Mouse (Mus musculus): ENCODE results near the gene Lrig1. TPM values are rescaled to one million over a fixed set of nuclear protein-coding genes. Genes with fewer than 3 reads are reported as not detected.

The Lrig1 gene
- polyA plus RNA-seq, 1 experiment = 0.06 TPM

DNA sequence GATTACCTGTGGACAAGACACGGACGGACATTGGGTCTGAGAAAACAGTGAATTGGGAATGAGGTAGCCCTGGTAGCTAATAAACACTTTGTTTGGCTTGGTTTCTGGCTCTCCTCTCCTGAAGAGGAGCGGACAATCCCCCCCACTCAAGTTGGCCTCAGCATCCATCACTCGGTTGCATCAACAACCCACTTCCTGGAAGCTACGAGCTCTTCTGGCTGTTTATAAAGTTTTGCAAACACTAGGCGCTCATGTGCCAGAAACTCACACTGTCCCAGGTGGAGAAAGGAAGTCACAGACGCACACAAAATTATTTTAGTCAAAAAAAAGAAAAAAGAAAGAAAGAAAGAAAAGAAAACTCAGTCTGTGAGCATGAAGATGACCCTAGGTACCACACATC, 9.7 kb downstream of the Lrig1 start:
- Histone ChIP-seq H3K36me3 (replicated peaks; ENCODE audit: low read length) (no peaks in the 10 kb centered on the region), H3K4me3 (replicated peaks) (no peak overlapping the region), H3K4me1 (no peaks in the 10 kb centered on the region), H3K9me3 (no peaks in the 10 kb centered on the region), H3K27me3 (replicated peaks) (peaks cover 38% of the 10 kb centered on the region)
- no peak for TF ChIP-seq GATA1 (IDR thresholded peaks at IDR 0.05; ENCODE audit: borderline replicate concordance, low read length)
- TF ChIP-seq FLI1 (IDR thresholded peaks at IDR 0.05; ENCODE audit: low read length) = no peak

- Histone ChIP-seq H3K27me3 (replicated peaks) (peaks cover 48% of the 10 kb centered on the region), H3K9me3 (no peaks in the 10 kb centered on the region), H3K36me3 (replicated peaks; ENCODE audit: low read length) (no peaks in the 10 kb centered on the region), H3K4me1 (no peaks in the 10 kb centered on the region), H3K4me3 (replicated peaks) (no peak overlapping the region)
- no peak for TF ChIP-seq FLI1 (IDR thresholded peaks at IDR 0.05; ENCODE audit: low read length)
- no peak for TF ChIP-seq GATA1 (IDR thresholded peaks at IDR 0.05; ENCODE audit: borderline replicate concordance, low read length)
Observed at GRCm38 (mm10) chr6:94688722-94689121, 11.2 kb downstream of the Lrig1 start.

GRCm38 (mm10) chr6:94686048-94686447, 13.9 kb downstream of the Lrig1 start:
- Histone ChIP-seq H3K9me3 (no peaks in the 10 kb centered on the region), H3K4me1 (peaks cover 11% of the 10 kb centered on the region), H3K4me3 (replicated peaks) (no peak overlapping the region), H3K36me3 (replicated peaks; ENCODE audit: low read length) (no peaks in the 10 kb centered on the region), H3K27me3 (replicated peaks) (peaks cover 54% of the 10 kb centered on the region)
- TF ChIP-seq FLI1 (IDR thresholded peaks at IDR 0.05; ENCODE audit: low read length) (no peak), GATA1 (IDR thresholded peaks at IDR 0.05; ENCODE audit: borderline replicate concordance, low read length) (no peak)

DNA sequence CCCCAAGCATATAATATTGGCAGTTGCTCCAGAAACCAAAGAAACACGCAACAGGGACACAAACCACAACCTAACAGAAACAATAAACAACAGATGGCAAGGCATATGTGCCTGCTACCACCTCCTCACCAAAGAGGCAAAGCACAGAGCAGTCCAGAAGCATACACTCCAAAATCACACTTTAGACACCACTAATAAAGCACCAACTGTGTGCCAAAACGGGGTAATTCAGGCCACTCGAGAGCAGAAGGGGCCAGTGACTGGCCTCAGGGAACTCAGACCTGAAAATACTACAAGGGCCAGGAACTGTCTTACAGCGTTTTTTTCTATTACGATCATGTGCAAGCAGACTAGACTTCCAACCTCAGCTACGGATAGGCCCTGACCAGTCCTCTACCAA, 14.3 kb downstream of the Lrig1 start:
- H3K4me3 ChIP-seq (replicated peaks) = no peak overlapping the region
- no peaks in the 10 kb centered on the region for H3K9me3 ChIP-seq
- H3K36me3 ChIP-seq (replicated peaks; ENCODE audit: low read length) = no peaks in the 10 kb centered on the region
- H3K4me1 ChIP-seq = peaks cover 15% of the 10 kb centered on the region
- TF ChIP-seq GATA1 (IDR thresholded peaks at IDR 0.05; ENCODE audit: borderline replicate concordance, low read length) (no peak), FLI1 (IDR thresholded peaks at IDR 0.05; ENCODE audit: low read length) (no peak)
- peaks cover 57% of the 10 kb centered on the region for H3K27me3 ChIP-seq (replicated peaks)

- Histone ChIP-seq H3K36me3 (replicated peaks; ENCODE audit: low read length) (no peaks in the 10 kb centered on the region), H3K27me3 (replicated peaks) (peaks cover 58% of the 10 kb centered on the region), H3K4me1 (peaks cover 15% of the 10 kb centered on the region), H3K9me3 (no peaks in the 10 kb centered on the region), H3K4me3 (replicated peaks) (no peak overlapping the region)
- TF ChIP-seq GATA1 (IDR thresholded peaks at IDR 0.05; ENCODE audit: borderline replicate concordance, low read length) (no peak), FLI1 (IDR thresholded peaks at IDR 0.05; ENCODE audit: low read length) (no peak)
Observed at GRCm38 (mm10) chr6:94684844-94685557, 15.0 kb downstream of the Lrig1 start.

DNA sequence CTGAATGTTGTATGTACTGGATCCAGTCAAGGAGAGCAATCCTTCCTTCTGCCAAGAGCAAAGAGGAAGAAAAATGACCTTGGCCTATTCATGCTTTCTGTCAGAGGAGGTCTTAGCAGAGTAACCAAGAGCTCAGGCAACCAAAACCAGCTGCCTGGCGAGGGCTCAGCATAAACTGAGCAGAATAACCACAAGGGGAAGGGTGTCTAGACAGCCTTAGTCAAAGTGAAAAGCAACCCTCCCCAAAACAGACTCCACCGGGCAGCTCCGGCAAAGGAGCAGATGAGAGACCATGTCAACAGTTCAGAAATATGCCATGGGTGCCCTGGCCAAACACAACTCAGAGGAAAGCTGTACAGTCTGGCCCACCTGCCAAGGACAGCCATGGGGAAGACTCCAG, 16.3 kb downstream of the Lrig1 start:
- Histone ChIP-seq H3K4me1 (peaks cover 15% of the 10 kb centered on the region), H3K4me3 (replicated peaks) (no peak overlapping the region), H3K36me3 (replicated peaks; ENCODE audit: low read length) (no peaks in the 10 kb centered on the region), H3K9me3 (no peaks in the 10 kb centered on the region), H3K27me3 (replicated peaks) (peaks cover 62% of the 10 kb centered on the region)
- no peak for TF ChIP-seq FLI1 (IDR thresholded peaks at IDR 0.05; ENCODE audit: low read length)
- no peak for TF ChIP-seq GATA1 (IDR thresholded peaks at IDR 0.05; ENCODE audit: borderline replicate concordance, low read length)

GRCm38 (mm10) chr6:94682270-94682618, 17.7 kb downstream of the Lrig1 start:
- TF ChIP-seq FLI1 (IDR thresholded peaks at IDR 0.05; ENCODE audit: low read length) (no peak), GATA1 (IDR thresholded peaks at IDR 0.05; ENCODE audit: borderline replicate concordance, low read length) (no peak)
- H3K4me3 ChIP-seq (replicated peaks) = no peak overlapping the region
- H3K36me3 ChIP-seq (replicated peaks; ENCODE audit: low read length) = no peaks in the 10 kb centered on the region
- H3K4me1 ChIP-seq = peaks cover 15% of the 10 kb centered on the region
- H3K9me3 ChIP-seq = no peaks in the 10 kb centered on the region
- peaks cover 61% of the 10 kb centered on the region for H3K27me3 ChIP-seq (replicated peaks)

DNA sequence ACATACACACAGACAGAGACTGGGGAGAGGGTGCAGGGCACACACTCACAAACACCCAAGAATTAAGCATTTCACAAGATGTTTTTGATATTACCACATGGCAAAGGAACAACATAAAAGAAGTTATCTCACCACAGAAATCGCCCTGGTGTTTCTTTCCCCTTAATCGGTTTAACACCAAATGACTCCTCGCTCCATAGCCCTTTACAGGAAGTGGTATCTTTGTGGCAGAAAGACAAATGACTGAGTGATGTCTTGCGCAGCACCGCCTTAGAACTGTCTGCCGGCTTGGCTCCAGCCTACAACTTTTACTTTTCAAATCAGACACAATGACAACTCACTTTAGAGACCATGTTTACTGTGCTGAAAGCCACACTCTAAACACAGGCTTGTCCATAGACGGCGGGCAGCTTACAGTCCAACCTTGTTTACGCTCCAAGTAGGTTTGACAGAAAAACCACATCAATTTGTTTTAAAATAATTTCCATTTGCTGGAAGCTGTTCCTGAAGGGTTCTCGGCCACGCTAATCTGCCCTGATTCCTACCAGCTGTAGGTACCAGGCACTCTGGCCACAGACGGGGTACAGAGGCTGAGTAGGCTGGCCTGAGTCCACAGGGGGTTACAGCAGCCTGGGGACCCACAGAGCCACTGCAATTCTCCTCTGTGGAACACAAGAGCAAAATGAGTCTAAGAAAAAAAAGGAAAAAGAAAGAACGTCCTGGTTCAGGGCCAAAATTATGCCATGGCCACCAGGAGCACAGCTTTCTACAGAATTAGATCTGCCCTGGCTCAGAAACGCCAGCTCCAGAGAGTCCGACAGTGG, 18.3 kb downstream of the Lrig1 start:
- H3K4me1 ChIP-seq = peaks cover 15% of the 10 kb centered on the region
- H3K27me3 ChIP-seq (replicated peaks) = peaks cover 63% of the 10 kb centered on the region
- H3K36me3 ChIP-seq (replicated peaks; ENCODE audit: low read length) = no peaks in the 10 kb centered on the region
- no peak for TF ChIP-seq GATA1 (IDR thresholded peaks at IDR 0.05; ENCODE audit: borderline replicate concordance, low read length)
- TF ChIP-seq FLI1 (IDR thresholded peaks at IDR 0.05; ENCODE audit: low read length) = no peak
- peak overlapping the region; percentile 84 for H3K4me3 ChIP-seq (replicated peaks)
- no peaks in the 10 kb centered on the region for H3K9me3 ChIP-seq

GRCm38 (mm10) chr6:94680760-94681445, 19.1 kb downstream of the Lrig1 start:
- H3K4me3 ChIP-seq (replicated peaks) = no peak overlapping the region
- no peaks in the 10 kb centered on the region for H3K36me3 ChIP-seq (replicated peaks; ENCODE audit: low read length)
- TF ChIP-seq FLI1 (IDR thresholded peaks at IDR 0.05; ENCODE audit: low read length) (no peak), GATA1 (IDR thresholded peaks at IDR 0.05; ENCODE audit: borderline replicate concordance, low read length) (no peak)
- peaks cover 15% of the 10 kb centered on the region for H3K4me1 ChIP-seq
- H3K9me3 ChIP-seq = no peaks in the 10 kb centered on the region
- peaks cover 70% of the 10 kb centered on the region for H3K27me3 ChIP-seq (replicated peaks)

DNA sequence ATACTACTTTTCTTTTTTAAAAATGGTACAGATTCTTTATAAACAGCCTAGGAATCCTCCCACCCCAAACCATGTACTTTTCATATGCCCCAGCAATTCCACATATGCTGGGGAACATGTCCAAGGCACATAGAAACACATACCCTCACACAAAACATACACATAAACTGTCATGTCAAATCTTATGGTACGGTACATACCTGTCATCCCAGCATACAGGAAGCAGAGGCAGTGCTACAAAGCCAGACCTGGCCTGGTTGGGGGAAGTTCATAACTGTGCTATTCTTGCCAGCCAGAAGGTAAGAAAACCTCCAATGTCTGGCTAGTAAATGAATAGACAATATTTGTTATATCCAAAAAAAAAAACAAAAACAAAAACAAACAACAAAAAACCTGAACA, 20.7 kb downstream of the Lrig1 start:
- no peak overlapping the region for H3K4me3 ChIP-seq (replicated peaks)
- no peaks in the 10 kb centered on the region for H3K9me3 ChIP-seq
- TF ChIP-seq GATA1 (IDR thresholded peaks at IDR 0.05; ENCODE audit: borderline replicate concordance, low read length) (no peak), FLI1 (IDR thresholded peaks at IDR 0.05; ENCODE audit: low read length) (no peak)
- H3K4me1 ChIP-seq = peaks cover 15% of the 10 kb centered on the region
- no peaks in the 10 kb centered on the region for H3K36me3 ChIP-seq (replicated peaks; ENCODE audit: low read length)
- H3K27me3 ChIP-seq (replicated peaks) = peaks cover 70% of the 10 kb centered on the region

Data from megakaryocyte, embryonic 14.5 days (primary cell).